Mouse (Mus musculus): Measurements from ENCODE around the gene Ube2k. TPM values are rescaled to one million over a fixed set of nuclear protein-coding genes. Genes with fewer than 3 reads are reported as not detected.

Ube2k gene
- 10 to 100 TPM; 59.4 to 82.3 TPM for total RNA-seq (2023)

GRCm38 (mm10) chr5:65536751-65537419 is at the start of gene Ube2k, which contains the start of gene Smim14:
TSS of gene Ube2k (plus strand) at chr5:65537233.
TSS of gene Smim14 (minus strand) at chr5:65537184.

GRCm38 (mm10) chr5:65492716-65493531 is 44.1 kb upstream of the Ube2k start, which contains the start of gene Gm43552:
TSS of gene Gm43552 (minus strand) at chr5:65492833.

Other genes with a start within 250 kb of the Ube2k start
- 10 to 100 TPM; 40.9 to 48.6 TPM for gene Rfc1, start 201.6 kb upstream of the Ube2k start, total RNA-seq (2023)
- gene Klb, start 188.9 kb upstream of the Ube2k start, total RNA-seq (2023) = not detected
- gene Rpl9, start 145.8 kb upstream of the Ube2k start, total RNA-seq (2023) = 1,000 to 10,000 TPM; 1,271 to 1,330 TPM
- 10 to 100 TPM; 24.4 to 25.3 TPM for gene Lias, start 145.7 kb upstream of the Ube2k start, total RNA-seq (2023)
- 10 to 100 TPM; 34.5 to 39.4 TPM for gene Ugdh, start 101.3 kb upstream of the Ube2k start, total RNA-seq (2023)
- gene Gm43552, start 44.4 kb upstream of the Ube2k start, total RNA-seq (2023) = not detected
- gene Smim14, start within 50 bp of the Ube2k start, total RNA-seq (2023) = 100 to 1,000 TPM; 102 to 104 TPM
- 100 to 1,000 TPM; 147 to 159 TPM for gene Pds5a, start 161.0 kb downstream of the Ube2k start, total RNA-seq (2023)
- gene N4bp2, start 226.3 kb downstream of the Ube2k start, total RNA-seq (2023) = 10 to 100 TPM; 29.9 to 34.7 TPM

Data from monocyte, adult 59 days (primary cell).